Mouse (Mus musculus) cerebellum, adult 8-10 months (tissue): ENCODE data around the gene Rhox2e.
"Not testable (repeated sequence)": the region's sequence is repeated elsewhere in the genome, so short reads cannot be mapped to it uniquely, and the experiment has no call there.

Experiments used
- DNase-seq: peaks from one replicate; pipeline ENCODE4 v3.0.0; 2022

Rhox2e gene

DNA sequence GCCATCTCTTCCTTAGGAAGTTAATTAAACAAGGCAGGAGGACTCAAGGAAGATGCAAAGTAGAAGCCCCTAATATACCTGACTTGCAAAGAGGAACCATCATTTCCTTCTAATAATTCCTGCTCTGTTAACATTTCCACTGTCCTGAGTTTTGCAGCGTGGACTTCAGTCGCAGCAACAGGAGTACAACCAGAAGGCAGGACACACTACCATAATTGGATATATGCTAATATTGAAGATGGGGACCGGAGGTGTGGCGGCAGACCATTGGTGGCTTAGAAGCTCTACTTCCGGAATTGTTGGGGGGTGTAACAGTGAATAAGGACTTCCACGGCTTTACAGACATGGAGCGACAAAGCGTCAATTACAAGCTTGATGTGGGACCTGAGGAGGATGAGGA is at the start of gene Rhox2e:
Rhox2e (plus strand) TSS at position 301 of the 400 bp plus-strand sequence.
- not testable (repeated sequence) for DNase-seq

DNA sequence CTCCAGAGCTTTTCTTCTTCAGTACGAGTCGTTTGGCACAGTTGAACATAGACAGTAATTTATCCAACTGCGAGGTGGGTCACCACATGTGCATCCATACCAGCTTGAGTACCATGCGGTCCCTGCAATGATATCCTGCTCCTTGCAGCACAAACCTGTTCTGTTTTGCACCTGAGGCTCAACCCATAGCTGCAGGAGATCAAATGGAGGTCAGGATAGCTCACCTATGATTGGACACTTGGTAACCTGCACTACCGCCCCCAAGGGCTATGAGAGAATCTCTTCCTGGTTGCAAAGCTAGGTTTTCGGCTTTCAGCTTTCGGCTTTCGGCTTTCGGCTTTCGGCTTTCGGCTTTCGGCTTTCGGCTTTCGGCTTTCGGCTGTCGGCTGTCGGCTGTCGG is 16.2 kb upstream of the Rhox2e start, which contains the start of gene Rhox4d:
Rhox4d (plus strand) TSS at position 301 of the 400 bp plus-strand sequence.
- not testable (repeated sequence) for DNase-seq

DNA sequence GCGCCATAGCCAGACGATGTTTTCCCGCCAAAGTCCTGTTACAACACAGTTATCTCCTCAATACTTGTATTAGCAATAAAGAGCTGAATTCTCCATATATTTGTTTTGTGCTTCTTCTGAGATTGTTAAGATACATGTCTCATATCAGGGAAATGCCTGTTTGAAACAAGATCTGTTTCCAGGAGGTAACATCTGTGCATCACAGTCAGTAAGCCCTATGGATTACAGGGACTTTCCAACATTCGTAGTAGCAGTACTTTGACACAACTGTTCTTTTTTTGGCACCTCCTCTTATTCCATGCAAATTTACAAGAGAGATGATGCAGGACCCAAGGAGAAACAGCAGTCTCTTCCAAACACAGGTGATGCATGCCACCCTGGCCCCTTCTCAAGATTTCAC is 11.5 kb downstream of the Rhox2e start, which contains the start of gene Rhox3e:
Rhox3e (plus strand) TSS at position 301 of the 400 bp plus-strand sequence.
- not testable (repeated sequence) for DNase-seq

DNA sequence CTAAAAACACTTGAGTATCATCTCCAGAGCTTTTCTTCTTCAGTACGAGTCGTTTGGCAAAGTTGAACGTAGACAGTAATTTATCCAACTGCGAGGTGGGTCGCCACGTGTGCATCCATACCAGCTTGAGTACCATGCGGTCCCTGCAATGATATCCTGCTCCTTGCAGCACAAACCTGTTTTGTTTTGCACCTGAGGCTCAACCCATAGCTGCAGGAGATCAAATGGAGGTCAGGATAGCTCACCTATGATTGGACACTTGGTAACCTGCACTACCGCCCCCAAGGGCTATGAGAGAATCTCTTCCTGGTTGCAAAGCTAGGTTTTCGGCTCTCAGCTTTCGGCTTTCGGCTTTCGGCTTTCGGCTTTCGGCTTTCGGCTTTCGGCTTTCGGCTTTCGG is 26.9 kb downstream of the Rhox2e start, which contains the start of gene Rhox4e:
Rhox4e (plus strand) TSS at position 301 of the 400 bp plus-strand sequence.
- DNase-seq = not testable (repeated sequence)

DNA sequence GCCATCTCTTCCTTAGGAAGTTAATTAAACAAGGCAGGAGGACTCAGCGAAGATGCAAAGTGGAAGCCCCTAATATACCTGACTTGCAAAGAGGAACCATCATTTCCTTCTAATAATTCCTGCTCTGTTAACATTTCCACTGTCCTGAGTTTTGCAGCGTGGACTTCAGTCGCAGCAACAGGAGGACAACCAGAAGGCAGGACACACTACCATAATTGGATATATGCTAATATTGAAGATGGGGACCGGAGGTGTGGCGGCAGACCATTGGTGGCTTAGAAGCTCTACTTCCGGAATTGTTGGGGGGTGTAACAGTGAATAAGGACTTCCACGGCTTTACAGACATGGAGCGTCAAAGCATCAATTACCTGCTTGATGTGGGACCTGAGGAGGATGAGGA is 40.9 kb downstream of the Rhox2e start, which contains the start of gene Rhox2f:
Rhox2f (plus strand) TSS at position 301 of the 400 bp plus-strand sequence.
- DNase-seq = not testable (repeated sequence)

DNA sequence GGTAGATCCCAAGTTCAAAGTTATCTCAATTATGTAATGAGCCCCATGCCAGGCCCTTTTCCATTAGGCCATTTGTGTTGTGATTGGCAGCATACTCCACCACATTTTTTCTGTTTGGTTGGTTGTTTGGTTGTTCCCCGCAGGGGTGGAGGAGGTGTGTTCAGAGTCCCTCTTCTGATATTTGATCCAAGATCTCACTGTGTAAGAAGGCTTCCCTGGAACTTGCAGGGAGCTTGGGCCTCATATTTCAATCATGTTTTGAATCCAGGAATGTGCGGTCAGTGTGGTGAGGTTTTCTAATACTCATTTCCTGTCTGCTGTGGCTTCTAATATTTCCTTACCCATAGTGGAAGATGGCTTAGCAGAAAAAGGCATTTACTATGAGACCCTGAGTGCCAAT is 42.4 kb downstream of the Rhox2e start:
- not testable (repeated sequence) for DNase-seq

DNA sequence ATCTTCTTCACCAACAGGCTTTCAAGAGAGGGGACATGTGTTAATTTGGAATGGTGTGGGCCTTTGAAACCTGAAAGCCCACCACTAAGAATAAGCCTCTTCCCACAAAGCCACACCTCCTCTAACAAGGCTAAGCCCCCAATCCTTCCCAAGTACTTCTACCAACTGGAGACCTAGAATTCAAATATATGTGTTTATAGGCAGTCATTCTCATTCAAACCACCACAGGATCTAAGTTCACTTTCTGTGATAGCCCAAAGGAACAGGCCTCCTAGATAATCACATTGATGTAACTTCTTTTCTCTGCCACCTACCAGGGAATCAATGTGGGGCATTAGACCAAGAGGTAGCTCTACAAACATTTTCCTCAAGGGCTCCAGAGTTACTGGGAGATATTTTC is 50.4 kb downstream of the Rhox2e start, which contains the start of gene Rhox3f:
Rhox3f (plus strand) TSS at position 301 of the 400 bp plus-strand sequence.
- not testable (repeated sequence) for DNase-seq
